Mouse (Mus musculus): ENCODE measurements around the gene Ccdc122. TPM values are rescaled to one million over a fixed set of nuclear protein-coding genes. Genes with fewer than 3 reads are reported as not detected.
"Not testable (repeated sequence)": the region's sequence is repeated elsewhere in the genome, so short reads cannot be mapped to it uniquely, and the experiment has no call there.

Ccdc122 gene
- polyA plus RNA-seq, 1 experiment from 2014 or later, result 1.5 TPM

DNA sequence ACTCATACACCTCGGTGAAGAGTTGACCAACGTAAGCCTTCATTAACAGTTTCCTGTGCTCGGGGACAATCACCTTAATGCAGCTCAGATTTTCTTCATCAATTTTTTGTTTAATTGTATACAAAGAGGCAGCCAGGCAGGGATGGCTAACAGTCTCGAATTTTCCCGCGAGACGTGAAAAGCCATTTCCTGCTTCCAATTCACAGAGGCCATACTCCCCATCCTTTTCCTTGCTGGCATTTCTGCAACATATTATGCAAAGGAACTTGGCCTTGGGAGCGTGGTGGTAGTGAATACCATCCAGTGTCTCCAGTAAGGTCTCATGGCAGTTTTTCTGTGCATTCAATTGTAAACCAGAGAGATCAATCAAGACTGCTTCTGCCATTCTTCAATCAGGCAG, 1.6 kb upstream of the Ccdc122 start:
- Histone ChIP-seq H3K4me3 (ENCODE audit: control insufficient read depth in 1 of 2, insufficient read depth in 1 of 2, low read depth in 1 of 2, low read length in 2 of 2) (no peak overlapping the region), H3K27me3 (ENCODE audit: control insufficient read depth, insufficient read depth, low read length) (0 out of 2 replicates have a peak, but pooled peaks cover 3% of the 10 kb centered on the region), H3K27ac (replicated peaks in 1 of 2; ENCODE audit: control insufficient read depth in 1 of 2, insufficient read depth in 1 of 2, low read depth in 2 of 2, low read length in 2 of 2) (no peak overlapping the region), H3K9ac (ENCODE audit: low read length) (no peak overlapping the region), H3K9me3 (ENCODE audit: control insufficient read depth, low read length) (no peaks in the 10 kb centered on the region), H3K4me1 (ENCODE audit: control insufficient read depth in 2 of 2, insufficient read depth in 2 of 2, low read length in 2 of 2) (peaks cover 7 to 18% of the 10 kb centered on the region in 2 experiments), H3K4me2 (ENCODE audit: low read length) (no peak overlapping the region), H3K36me3 (ENCODE audit: control insufficient read depth, insufficient read depth, low read length) (no peaks in the 10 kb centered on the region)
- 94% methylated on average over 8 of the region's 8 CpGs for WGBS
- no peak for ATAC-seq (ENCODE audit: insufficient number of reproducible peaks, insufficient read depth, low FRiP score, low read depth)

DNA sequence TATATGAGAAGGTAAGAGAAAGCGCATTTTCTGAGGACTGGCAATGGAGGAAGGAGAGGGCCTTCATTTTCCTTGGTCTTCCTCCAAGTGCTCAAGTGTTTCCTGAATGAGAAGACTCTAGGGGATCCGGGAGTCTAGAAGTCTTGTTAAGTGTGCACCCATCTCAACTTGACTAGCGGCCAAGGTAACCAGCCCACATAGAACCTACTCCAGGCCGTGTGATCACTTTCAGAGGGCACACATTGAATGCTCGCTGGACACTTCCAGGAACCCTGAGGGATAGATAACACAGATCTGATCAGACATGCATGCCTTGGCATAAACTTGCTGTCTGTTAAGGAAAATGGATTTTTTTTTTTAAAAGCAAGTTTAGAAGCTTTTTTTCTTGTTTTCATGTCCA, 758 bp downstream of the Ccdc122 start:
- H3K9me3 ChIP-seq (ENCODE audit: control insufficient read depth, low read length), result no peaks in the 10 kb centered on the region
- no peak overlapping the region for H3K27ac ChIP-seq (replicated peaks in 1 of 2; ENCODE audit: control insufficient read depth in 1 of 2, insufficient read depth in 1 of 2, low read depth in 2 of 2, low read length in 2 of 2)

DNA sequence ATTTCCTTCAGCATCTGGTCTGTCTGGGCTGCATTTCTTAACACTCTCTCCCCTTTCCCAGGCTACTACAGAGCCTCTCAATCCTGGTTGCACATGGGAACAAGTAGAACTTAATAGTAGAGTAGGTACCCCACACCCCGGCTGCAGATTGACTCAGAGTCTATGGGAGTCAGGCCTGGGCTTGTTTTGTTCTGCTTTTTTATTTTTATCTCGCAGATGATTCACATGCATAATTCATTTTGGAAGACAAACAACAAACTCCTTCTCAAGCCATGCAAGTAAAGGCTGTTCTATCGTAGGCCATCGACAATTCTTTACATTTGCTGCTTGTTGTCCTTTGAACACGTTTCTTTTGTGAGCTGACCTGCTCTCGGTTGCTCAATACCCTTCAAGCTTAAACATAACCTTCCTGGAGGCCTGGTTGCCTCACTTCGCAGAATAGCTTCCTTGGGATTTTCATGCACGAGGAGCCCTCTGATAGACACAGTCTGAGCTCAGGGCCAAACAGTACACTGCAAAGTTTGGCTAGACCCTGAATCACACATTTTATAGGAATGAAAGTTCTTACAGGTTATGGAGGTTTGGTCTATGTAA, 1.4 kb downstream of the Ccdc122 start:
- H3K27me3 ChIP-seq (ENCODE audit: control insufficient read depth, insufficient read depth, low read length), result no peaks in the 10 kb centered on the region

More for the DNA sequence above, 758 bp downstream of the Ccdc122 start:
- H3K4me3 ChIP-seq (ENCODE audit: control insufficient read depth in 1 of 2, insufficient read depth in 1 of 2, low read depth in 1 of 2, low read length in 2 of 2), result no peak overlapping the region
- H3K36me3 ChIP-seq (ENCODE audit: control insufficient read depth, insufficient read depth, low read length), result no peaks in the 10 kb centered on the region
- no peak overlapping the region for H3K9ac ChIP-seq (ENCODE audit: low read length)
- WGBS, result 71% methylated on average over 5 of the region's 5 CpGs
- no peaks in the 10 kb centered on the region for H3K27me3 ChIP-seq (ENCODE audit: control insufficient read depth, insufficient read depth, low read length)
- peaks cover 4 to 7% of the 10 kb centered on the region in 2 experiments for H3K4me1 ChIP-seq (ENCODE audit: control insufficient read depth in 2 of 2, insufficient read depth in 2 of 2, low read length in 2 of 2)
- peak overlapping the region; percentile 79 for H3K4me2 ChIP-seq (ENCODE audit: low read length)
- ATAC-seq (ENCODE audit: insufficient number of reproducible peaks, insufficient read depth, low FRiP score, low read depth), result no peak

DNA sequence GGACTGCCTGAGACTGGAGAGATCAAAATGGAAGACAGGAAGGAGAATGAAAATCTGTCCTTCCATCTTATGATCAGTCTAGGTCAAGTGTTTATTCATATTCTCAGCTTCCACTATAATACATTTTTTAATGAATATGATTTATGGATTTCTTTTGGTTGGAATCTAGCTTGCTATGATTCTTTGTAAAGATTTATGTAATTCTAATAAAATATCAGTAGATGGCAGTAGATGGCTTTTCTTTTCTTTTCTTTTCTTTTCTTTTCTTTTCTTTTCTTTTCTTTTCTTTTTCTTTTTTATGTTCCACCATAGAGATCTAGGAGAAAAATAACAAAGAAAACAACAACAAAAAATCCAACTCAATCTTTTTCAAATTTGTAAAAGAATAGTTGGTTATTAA, 16.7 kb downstream of the Ccdc122 start:
- no peak for ATAC-seq (ENCODE audit: insufficient number of reproducible peaks, insufficient read depth, low FRiP score, low read depth)
- Histone ChIP-seq H3K9ac (ENCODE audit: low read length) (no peak overlapping the region), H3K36me3 (ENCODE audit: control insufficient read depth, insufficient read depth, low read length) (no peaks in the 10 kb centered on the region)

More for the DNA sequence above, 1.4 kb downstream of the Ccdc122 start:
- H3K4me3 ChIP-seq (ENCODE audit: control insufficient read depth in 1 of 2, insufficient read depth in 1 of 2, low read depth in 1 of 2, low read length in 2 of 2), result no peak overlapping the region
- WGBS, result 81% methylated on average over 8 of the region's 8 CpGs
- no peaks in the 10 kb centered on the region for H3K9me3 ChIP-seq (ENCODE audit: control insufficient read depth, low read length)
- H3K36me3 ChIP-seq (ENCODE audit: control insufficient read depth, insufficient read depth, low read length), result no peaks in the 10 kb centered on the region
- H3K4me2 ChIP-seq (ENCODE audit: low read length), result no peak overlapping the region
- ATAC-seq (ENCODE audit: insufficient number of reproducible peaks, insufficient read depth, low FRiP score, low read depth), result no peak
- no peak overlapping the region for H3K9ac ChIP-seq (ENCODE audit: low read length)
- H3K4me1 ChIP-seq (ENCODE audit: control insufficient read depth in 2 of 2, insufficient read depth in 2 of 2, low read length in 2 of 2), result peaks cover 3% of the 10 kb centered on the region in 2 experiments; a peak in 2 of 4 replicates
- no peak overlapping the region for H3K27ac ChIP-seq (replicated peaks in 1 of 2; ENCODE audit: control insufficient read depth in 1 of 2, insufficient read depth in 1 of 2, low read depth in 2 of 2, low read length in 2 of 2)

DNA sequence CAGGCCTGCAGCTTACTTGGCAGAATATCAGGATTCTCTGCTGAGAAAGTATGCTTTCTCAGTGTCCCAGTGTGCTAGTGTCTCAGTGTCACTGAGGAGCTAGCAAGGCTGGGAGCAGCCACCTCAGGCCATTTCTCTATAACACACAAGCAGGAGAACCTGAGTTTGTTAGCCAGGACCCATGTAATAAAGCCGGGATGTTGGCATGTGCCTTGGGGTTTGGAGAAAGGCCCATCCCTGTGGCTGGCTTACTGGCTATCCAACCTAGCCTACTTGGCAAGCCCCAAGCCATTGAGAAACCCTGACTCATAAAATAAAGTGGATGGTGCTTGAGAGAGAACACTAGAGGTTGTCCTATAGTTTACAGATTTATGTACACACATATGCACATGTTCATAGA, 32.8 kb downstream of the Ccdc122 start:
- no peak for ATAC-seq (ENCODE audit: insufficient number of reproducible peaks, insufficient read depth, low FRiP score, low read depth)
- WGBS, result 88% methylated on average over 1 of the region's 1 CpGs
- Histone ChIP-seq H3K4me3 (ENCODE audit: control insufficient read depth in 1 of 2, insufficient read depth in 1 of 2, low read depth in 1 of 2, low read length in 2 of 2) (no peak overlapping the region), H3K27ac (replicated peaks in 1 of 2; ENCODE audit: control insufficient read depth in 1 of 2, insufficient read depth in 1 of 2, low read depth in 2 of 2, low read length in 2 of 2) (no peak overlapping the region), H3K9ac (ENCODE audit: low read length) (no peak overlapping the region), H3K4me1 (ENCODE audit: control insufficient read depth in 2 of 2, insufficient read depth in 2 of 2, low read length in 2 of 2) (no peaks in the 10 kb centered on the region), H3K27me3 (ENCODE audit: control insufficient read depth, insufficient read depth, low read length) (no peaks in the 10 kb centered on the region), H3K9me3 (ENCODE audit: control insufficient read depth, low read length) (no peaks in the 10 kb centered on the region), H3K4me2 (ENCODE audit: low read length) (no peak overlapping the region), H3K36me3 (ENCODE audit: control insufficient read depth, insufficient read depth, low read length) (no peaks in the 10 kb centered on the region)

More for the DNA sequence above, 16.7 kb downstream of the Ccdc122 start:
- no peak overlapping the region for H3K4me2 ChIP-seq (ENCODE audit: low read length)
- no peaks in the 10 kb centered on the region for H3K4me1 ChIP-seq (ENCODE audit: control insufficient read depth in 2 of 2, insufficient read depth in 2 of 2, low read length in 2 of 2)
- no peak overlapping the region for H3K4me3 ChIP-seq (ENCODE audit: control insufficient read depth in 1 of 2, insufficient read depth in 1 of 2, low read depth in 1 of 2, low read length in 2 of 2)
- H3K27me3 ChIP-seq (ENCODE audit: control insufficient read depth, insufficient read depth, low read length), result no peaks in the 10 kb centered on the region
- H3K27ac ChIP-seq (replicated peaks in 1 of 2; ENCODE audit: control insufficient read depth in 1 of 2, insufficient read depth in 1 of 2, low read depth in 2 of 2, low read length in 2 of 2), result no peak overlapping the region
- H3K9me3 ChIP-seq (ENCODE audit: control insufficient read depth, low read length), result no peaks in the 10 kb centered on the region

DNA sequence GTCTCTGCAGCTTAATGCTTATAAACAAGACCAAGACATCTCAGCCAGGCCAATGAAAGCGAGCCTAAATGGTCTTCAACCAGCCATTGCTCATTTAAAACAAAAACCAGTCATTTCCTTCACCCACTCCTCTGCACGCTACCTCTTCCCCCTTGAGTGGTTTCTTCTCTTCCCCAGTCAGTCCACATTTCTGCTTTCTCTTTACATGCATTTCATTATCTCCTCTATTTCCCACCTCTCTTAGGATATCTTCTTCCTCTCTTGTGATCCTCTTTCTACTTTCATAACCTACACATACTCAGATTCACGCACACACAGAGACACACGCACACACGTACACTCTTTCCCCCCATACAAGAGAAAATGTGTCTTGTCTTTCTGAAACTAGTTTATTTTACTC, 44.7 kb downstream of the Ccdc122 start:
- Histone ChIP-seq H3K27ac (replicated peaks in 1 of 2; ENCODE audit: control insufficient read depth in 1 of 2, insufficient read depth in 1 of 2, low read depth in 2 of 2, low read length in 2 of 2) (no peak overlapping the region), H3K36me3 (ENCODE audit: control insufficient read depth, insufficient read depth, low read length) (no peaks in the 10 kb centered on the region), H3K4me3 (ENCODE audit: control insufficient read depth in 1 of 2, insufficient read depth in 1 of 2, low read depth in 1 of 2, low read length in 2 of 2) (no peak overlapping the region), H3K27me3 (ENCODE audit: control insufficient read depth, insufficient read depth, low read length) (no peaks in the 10 kb centered on the region), H3K9me3 (ENCODE audit: control insufficient read depth, low read length) (no peaks in the 10 kb centered on the region), H3K9ac (ENCODE audit: low read length) (no peak overlapping the region), H3K4me2 (ENCODE audit: low read length) (no peak overlapping the region), H3K4me1 (ENCODE audit: control insufficient read depth in 2 of 2, insufficient read depth in 2 of 2, low read length in 2 of 2) (no peaks in the 10 kb centered on the region)
- 87% methylated on average over 5 of the region's 5 CpGs for WGBS
- ATAC-seq (ENCODE audit: insufficient number of reproducible peaks, insufficient read depth, low FRiP score, low read depth), result no peak

DNA sequence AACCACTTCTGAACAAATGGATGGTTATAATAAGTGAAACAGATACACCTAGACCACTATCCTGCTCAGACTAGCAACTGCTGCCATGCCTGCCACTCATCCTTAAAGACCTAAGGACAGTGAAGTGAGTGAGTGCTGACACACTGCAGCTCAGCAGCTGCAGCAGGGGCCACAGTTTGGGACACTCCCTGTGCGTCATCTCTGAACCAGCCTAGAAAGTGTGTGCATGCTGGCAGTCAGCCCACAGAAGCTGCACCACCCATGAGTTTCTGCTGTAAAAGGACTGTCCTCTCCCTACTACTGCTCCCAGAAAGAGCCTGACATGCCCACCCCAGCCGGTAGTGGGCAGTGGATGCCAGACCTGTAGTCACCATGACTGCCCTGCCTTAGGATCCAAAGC, 63.7 kb downstream of the Ccdc122 start:
- no peak overlapping the region for H3K4me2 ChIP-seq (ENCODE audit: low read length)
- no peak for ATAC-seq (ENCODE audit: insufficient number of reproducible peaks, insufficient read depth, low FRiP score, low read depth)
- no peak overlapping the region for H3K4me3 ChIP-seq (ENCODE audit: control insufficient read depth in 1 of 2, insufficient read depth in 1 of 2, low read depth in 1 of 2, low read length in 2 of 2)
- H3K9ac ChIP-seq (ENCODE audit: low read length), result no peak overlapping the region
- no peaks in the 10 kb centered on the region for H3K9me3 ChIP-seq (ENCODE audit: control insufficient read depth, low read length)
- no peaks in the 10 kb centered on the region for H3K27me3 ChIP-seq (ENCODE audit: control insufficient read depth, insufficient read depth, low read length)
- no peaks in the 10 kb centered on the region; a peak in 1 of 4 replicates for H3K4me1 ChIP-seq (ENCODE audit: control insufficient read depth in 2 of 2, insufficient read depth in 2 of 2, low read length in 2 of 2)
- no peaks in the 10 kb centered on the region for H3K36me3 ChIP-seq (ENCODE audit: control insufficient read depth, insufficient read depth, low read length)
- 50% methylated on average over 2 of the region's 2 CpGs for WGBS
- no peak overlapping the region for H3K27ac ChIP-seq (replicated peaks in 1 of 2; ENCODE audit: control insufficient read depth in 1 of 2, insufficient read depth in 1 of 2, low read depth in 2 of 2, low read length in 2 of 2)

DNA sequence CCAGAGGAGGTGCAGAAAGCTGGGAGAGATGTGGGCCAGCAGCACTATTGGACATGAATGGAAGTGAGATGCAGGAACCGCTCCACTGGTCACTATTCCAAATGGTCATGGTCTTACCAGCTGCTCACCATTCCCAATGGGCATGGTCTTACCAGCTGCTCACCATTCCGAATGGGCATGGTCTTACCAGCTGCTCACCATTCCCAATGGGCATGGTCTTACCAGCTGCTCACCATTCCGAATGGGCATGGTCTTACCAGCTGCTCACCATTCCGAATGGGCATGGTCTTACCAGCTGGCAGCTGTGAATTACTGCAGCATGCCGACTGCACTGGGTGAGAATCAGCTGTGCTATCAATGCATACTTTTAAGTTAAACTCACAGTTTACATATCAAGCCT, 74.0 kb downstream of the Ccdc122 start:
- H3K9ac ChIP-seq (ENCODE audit: low read length); H3K4me3 ChIP-seq (ENCODE audit: control insufficient read depth in 1 of 2, insufficient read depth in 1 of 2, low read depth in 1 of 2, low read length in 2 of 2); H3K4me2 ChIP-seq (ENCODE audit: low read length); H3K9me3 ChIP-seq (ENCODE audit: control insufficient read depth, low read length); ATAC-seq (ENCODE audit: insufficient number of reproducible peaks, insufficient read depth, low FRiP score, low read depth); H3K36me3 ChIP-seq (ENCODE audit: control insufficient read depth, insufficient read depth, low read length); H3K27ac ChIP-seq (replicated peaks in 1 of 2; ENCODE audit: control insufficient read depth in 1 of 2, insufficient read depth in 1 of 2, low read depth in 2 of 2, low read length in 2 of 2); H3K27me3 ChIP-seq (ENCODE audit: control insufficient read depth, insufficient read depth, low read length); H3K4me1 ChIP-seq (ENCODE audit: control insufficient read depth in 2 of 2, insufficient read depth in 2 of 2, low read length in 2 of 2): not testable (repeated sequence)
- 84% methylated on average over 5 of the region's 5 CpGs for WGBS

Measured in heart, embryonic 14.5 days (tissue).